Mouse (Mus musculus): ENCODE measurements around the gene Cadm3. TPM values are rescaled to one million over a fixed set of nuclear protein-coding genes. Genes with fewer than 3 reads are reported as not detected.
"Not testable (repeated sequence)": the region's sequence is repeated elsewhere in the genome, so short reads cannot be mapped to it uniquely, and the experiment has no call there.

Gene Cadm3
- polyA plus RNA-seq, 1 experiment from 2014 or later = 25.7 TPM

- no peak overlapping the region for H3K4me2 ChIP-seq (replicated peaks)
- ATAC-seq (ENCODE audit: low FRiP score) = no peak
- H3K36me3 ChIP-seq = no peaks in the 10 kb centered on the region
- WGBS = 84% methylated on average over 5 of the region's 5 CpGs
- H3K4me3 ChIP-seq = no peak overlapping the region
- no peaks in the 10 kb centered on the region for H3K27me3 ChIP-seq
- no peaks in the 10 kb centered on the region for H3K9me3 ChIP-seq (replicated peaks)
- H3K27ac ChIP-seq = no peak overlapping the region
- no peak overlapping the region for H3K9ac ChIP-seq
- H3K4me1 ChIP-seq = no peaks in the 10 kb centered on the region; the same call in 1 of the 2 replicates
Measured at GRCm38 (mm10) chr1:173329743-173330142, 37.8 kb downstream of the Cadm3 start.

GRCm38 (mm10) chr1:173329185-173329584, 38.3 kb downstream of the Cadm3 start:
- H3K27ac ChIP-seq = no peak overlapping the region
- H3K27me3 ChIP-seq = no peaks in the 10 kb centered on the region
- peak; percentile 23; the same call in 1 of the 2 replicates for ATAC-seq (ENCODE audit: low FRiP score)
- H3K4me3 ChIP-seq = no peak overlapping the region
- no peak overlapping the region for H3K4me2 ChIP-seq (replicated peaks)
- H3K36me3 ChIP-seq = no peaks in the 10 kb centered on the region
- H3K9ac ChIP-seq = no peak overlapping the region
- no peaks in the 10 kb centered on the region; the same call in 1 of the 2 replicates for H3K4me1 ChIP-seq
- no peaks in the 10 kb centered on the region for H3K9me3 ChIP-seq (replicated peaks)
- 49% methylated on average over 4 of the region's 4 CpGs for WGBS

- H3K4me2 ChIP-seq (replicated peaks) = no peak overlapping the region
Measured at GRCm38 (mm10) chr1:173328446-173328845, 39.0 kb downstream of the Cadm3 start.

GRCm38 (mm10) chr1:173326552-173326951, 40.9 kb downstream of the Cadm3 start:
- Histone ChIP-seq H3K4me2 (replicated peaks) (no peak overlapping the region), H3K4me3 (no peak overlapping the region), H3K9ac (no peak overlapping the region), H3K27ac (no peak overlapping the region), H3K4me1 (peaks cover 4% of the 10 kb centered on the region; the same call in 1 of the 2 replicates), H3K36me3 (no peaks in the 10 kb centered on the region), H3K27me3 (no peaks in the 10 kb centered on the region), H3K9me3 (replicated peaks) (no peaks in the 10 kb centered on the region)
- 82% methylated on average over 1 of the region's 1 CpGs for whole genome bisulfite sequencing
- ATAC-seq (ENCODE audit: low FRiP score) = no peak

More at GRCm38 (mm10) chr1:173328446-173328845, 39.0 kb downstream of the Cadm3 start:
- H3K36me3 ChIP-seq = no peaks in the 10 kb centered on the region
- H3K4me3 ChIP-seq = no peak overlapping the region
- H3K27ac ChIP-seq = no peak overlapping the region
- no peak for ATAC-seq (ENCODE audit: low FRiP score)
- H3K9ac ChIP-seq = no peak overlapping the region
- 65% methylated on average over 8 of the region's 8 CpGs for WGBS
- H3K27me3 ChIP-seq = no peaks in the 10 kb centered on the region
- H3K4me1 ChIP-seq = no peaks in the 10 kb centered on the region; the same call in 1 of the 2 replicates
- no peaks in the 10 kb centered on the region for H3K9me3 ChIP-seq (replicated peaks)

GRCm38 (mm10) chr1:173325395-173325794, 42.1 kb downstream of the Cadm3 start:
- no peak for ATAC-seq (ENCODE audit: low FRiP score)
- no peaks in the 10 kb centered on the region for H3K9me3 ChIP-seq (replicated peaks)
- H3K27ac ChIP-seq = no peak overlapping the region
- no peak overlapping the region for H3K4me3 ChIP-seq
- 97% methylated on average over 1 of the region's 1 CpGs for WGBS
- H3K36me3 ChIP-seq = no peaks in the 10 kb centered on the region
- no peak overlapping the region for H3K9ac ChIP-seq
- H3K4me1 ChIP-seq = peaks cover 6% of the 10 kb centered on the region; the same call in 1 of the 2 replicates
- H3K27me3 ChIP-seq = no peaks in the 10 kb centered on the region
- H3K4me2 ChIP-seq (replicated peaks) = no peak overlapping the region

- no peaks in the 10 kb centered on the region for H3K27me3 ChIP-seq
- no peak overlapping the region for H3K27ac ChIP-seq
- no peaks in the 10 kb centered on the region for H3K9me3 ChIP-seq (replicated peaks)
- H3K4me2 ChIP-seq (replicated peaks) = no peak overlapping the region
- no peak overlapping the region for H3K9ac ChIP-seq
- H3K36me3 ChIP-seq = no peaks in the 10 kb centered on the region
- no peak for ATAC-seq (ENCODE audit: low FRiP score)
- peaks cover 6% of the 10 kb centered on the region; the same call in 1 of the 2 replicates for H3K4me1 ChIP-seq
- 67% methylated on average over 4 of the region's 4 CpGs for WGBS
- H3K4me3 ChIP-seq = no peak overlapping the region
Measured at GRCm38 (mm10) chr1:173324961-173325360, 42.5 kb downstream of the Cadm3 start.

- Histone ChIP-seq H3K4me1 (peaks cover 6% of the 10 kb centered on the region; the same call in 1 of the 2 replicates), H3K36me3 (no peaks in the 10 kb centered on the region), H3K4me3 (no peak overlapping the region), H3K9ac (no peak overlapping the region), H3K27me3 (no peaks in the 10 kb centered on the region), H3K27ac (no peak overlapping the region), H3K4me2 (replicated peaks) (no peak overlapping the region), H3K9me3 (replicated peaks) (no peaks in the 10 kb centered on the region)
- 40% methylated on average over 5 of the region's 5 CpGs for WGBS
- ATAC-seq (ENCODE audit: low FRiP score) = no peak
Measured at GRCm38 (mm10) chr1:173323839-173324585, 43.5 kb downstream of the Cadm3 start.

- no peak overlapping the region for H3K9ac ChIP-seq
- H3K4me3 ChIP-seq = no peak overlapping the region
- H3K27me3 ChIP-seq = no peaks in the 10 kb centered on the region
- 0 out of 2 replicates have a peak, but pooled peaks cover 6% of the 10 kb centered on the region for H3K4me1 ChIP-seq
- H3K9me3 ChIP-seq (replicated peaks) = no peaks in the 10 kb centered on the region
- no peak overlapping the region for H3K4me2 ChIP-seq (replicated peaks)
- peak; percentile 49; the same call in 1 of the 2 replicates for ATAC-seq (ENCODE audit: low FRiP score)
- 68% methylated on average over 6 of the region's 6 CpGs for WGBS
- no peaks in the 10 kb centered on the region for H3K36me3 ChIP-seq
- no peak overlapping the region for H3K27ac ChIP-seq
Measured at GRCm38 (mm10) chr1:173322249-173322627, 45.3 kb downstream of the Cadm3 start.

GRCm38 (mm10) chr1:173321593-173322248, 45.8 kb downstream of the Cadm3 start:
- H3K27ac ChIP-seq = no peak overlapping the region
- H3K36me3 ChIP-seq = no peaks in the 10 kb centered on the region
- 0 out of 2 replicates have a peak, but pooled peaks cover 6% of the 10 kb centered on the region for H3K4me1 ChIP-seq
- no peak overlapping the region for H3K4me3 ChIP-seq
- no peak overlapping the region for H3K9ac ChIP-seq
- no peaks in the 10 kb centered on the region for H3K9me3 ChIP-seq (replicated peaks)
- WGBS = 46% methylated on average over 8 of the region's 8 CpGs
- peak; percentile 57 for ATAC-seq (ENCODE audit: low FRiP score)
- no peak overlapping the region for H3K4me2 ChIP-seq (replicated peaks)
- H3K27me3 ChIP-seq = no peaks in the 10 kb centered on the region

GRCm38 (mm10) chr1:173317925-173318477, 49.5 kb downstream of the Cadm3 start:
- no peak overlapping the region for H3K9ac ChIP-seq
- H3K4me2 ChIP-seq (replicated peaks) = no peak overlapping the region
- H3K9me3 ChIP-seq (replicated peaks) = no peaks in the 10 kb centered on the region
- 90% methylated on average over 2 of the region's 2 CpGs for WGBS
- H3K4me1 ChIP-seq = 0 out of 2 replicates have a peak, but pooled peaks cover 6% of the 10 kb centered on the region
- H3K27ac ChIP-seq = no peak overlapping the region
- H3K4me3 ChIP-seq = no peak overlapping the region
- no peak for ATAC-seq (ENCODE audit: low FRiP score)
- H3K27me3 ChIP-seq = no peaks in the 10 kb centered on the region
- no peaks in the 10 kb centered on the region for H3K36me3 ChIP-seq

- Histone ChIP-seq H3K4me1 (no peaks in the 10 kb centered on the region), H3K27ac (no peak overlapping the region), H3K9me3 (replicated peaks) (no peaks in the 10 kb centered on the region), H3K4me3 (no peak overlapping the region), H3K9ac (no peak overlapping the region), H3K36me3 (no peaks in the 10 kb centered on the region), H3K4me2 (replicated peaks) (no peak overlapping the region), H3K27me3 (no peaks in the 10 kb centered on the region)
- ATAC-seq (ENCODE audit: low FRiP score) = no peak
- 95% methylated on average over 3 of the region's 3 CpGs for WGBS
Measured at GRCm38 (mm10) chr1:173315725-173316124, 51.8 kb downstream of the Cadm3 start.

GRCm38 (mm10) chr1:173313535-173314050, 53.9 kb downstream of the Cadm3 start:
- 91% methylated on average over 7 of the region's 7 CpGs for WGBS
- not testable (repeated sequence) for H3K4me1 ChIP-seq

More at GRCm38 (mm10) chr1:173313535-173314050, 53.9 kb downstream of the Cadm3 start:
- not testable (repeated sequence) for H3K9me3 ChIP-seq (replicated peaks); ATAC-seq (ENCODE audit: low FRiP score); H3K27me3 ChIP-seq; H3K9ac ChIP-seq; H3K27ac ChIP-seq; H3K4me3 ChIP-seq; H3K36me3 ChIP-seq; H3K4me2 ChIP-seq (replicated peaks)
